Mouse (Mus musculus): ENCODE data around the gene Hrc.

Hrc gene

GRCm38 (mm10) chr7:45335056-45335455, at the start of gene Hrc:
Gene Hrc, plus strand, starts transcription at chr7:45335290.
- DNase-seq (ENCODE audit: low spot score in 2 of 2), result no peak

GRCm38 (mm10) chr7:45286486-45286885, 48.6 kb upstream of the Hrc start:
- no peak for DNase-seq (ENCODE audit: low spot score in 2 of 2)

- no peak for DNase-seq (ENCODE audit: low spot score in 2 of 2)
Observed at GRCm38 (mm10) chr7:45296626-45297025, 38.5 kb upstream of the Hrc start.

- DNase-seq (ENCODE audit: low spot score in 2 of 2), result no peak
Observed at GRCm38 (mm10) chr7:45297563-45297962, 37.5 kb upstream of the Hrc start.

- DNase-seq (ENCODE audit: low spot score in 2 of 2), result peak; percentile 52 to 63
Observed at GRCm38 (mm10) chr7:45299752-45300151, 35.3 kb upstream of the Hrc start.

- DNase-seq (ENCODE audit: low spot score in 2 of 2), result peak; percentile 57 to 60
Observed at GRCm38 (mm10) chr7:45300270-45300669, 34.8 kb upstream of the Hrc start.

GRCm38 (mm10) chr7:45302626-45303025, 32.5 kb upstream of the Hrc start:
- no peak for DNase-seq (ENCODE audit: low spot score in 2 of 2)

- no peak for DNase-seq (ENCODE audit: low spot score in 2 of 2)
Observed at GRCm38 (mm10) chr7:45304869-45305268, 30.2 kb upstream of the Hrc start.

GRCm38 (mm10) chr7:45305275-45305674, 29.8 kb upstream of the Hrc start:
- peak; percentile 44 to 57 for DNase-seq (ENCODE audit: low spot score in 2 of 2)

GRCm38 (mm10) chr7:45308551-45309240, 26.4 kb upstream of the Hrc start:
- no peak for DNase-seq (ENCODE audit: low spot score in 2 of 2)

GRCm38 (mm10) chr7:45309455-45309854, 25.6 kb upstream of the Hrc start:
- DNase-seq (ENCODE audit: low spot score in 2 of 2), result peak in 1 of 2 experiments; percentile 47

- DNase-seq (ENCODE audit: low spot score in 2 of 2), result no peak
Observed at GRCm38 (mm10) chr7:45312023-45312422, 23.1 kb upstream of the Hrc start.

- no peak for DNase-seq (ENCODE audit: low spot score in 2 of 2)
Observed at GRCm38 (mm10) chr7:45312686-45313453, 22.2 kb upstream of the Hrc start.

GRCm38 (mm10) chr7:45313495-45313894, 21.6 kb upstream of the Hrc start:
- no peak for DNase-seq (ENCODE audit: low spot score in 2 of 2)

- DNase-seq (ENCODE audit: low spot score in 2 of 2), result no peak
Observed at GRCm38 (mm10) chr7:45315182-45315701, 19.8 kb upstream of the Hrc start.

- no peak for DNase-seq (ENCODE audit: low spot score in 2 of 2)
Observed at GRCm38 (mm10) chr7:45316536-45316935, 18.6 kb upstream of the Hrc start.

GRCm38 (mm10) chr7:45322245-45322644, 12.8 kb upstream of the Hrc start:
- DNase-seq (ENCODE audit: low spot score in 2 of 2), result no peak

- no peak for DNase-seq (ENCODE audit: low spot score in 2 of 2)
Observed at GRCm38 (mm10) chr7:45323069-45323468, 12.0 kb upstream of the Hrc start.

- DNase-seq (ENCODE audit: low spot score in 2 of 2), result no peak
Observed at GRCm38 (mm10) chr7:45325800-45326199, 9.3 kb upstream of the Hrc start.

GRCm38 (mm10) chr7:45328841-45329475, 6.1 kb upstream of the Hrc start:
- no peak for DNase-seq (ENCODE audit: low spot score in 2 of 2)

- no peak for DNase-seq (ENCODE audit: low spot score in 2 of 2)
Observed at GRCm38 (mm10) chr7:45331502-45331901, 3.6 kb upstream of the Hrc start.

- no peak for DNase-seq (ENCODE audit: low spot score in 2 of 2)
Observed at GRCm38 (mm10) chr7:45332685-45333425, 2.2 kb upstream of the Hrc start.
